In the genomic region with DNA sequence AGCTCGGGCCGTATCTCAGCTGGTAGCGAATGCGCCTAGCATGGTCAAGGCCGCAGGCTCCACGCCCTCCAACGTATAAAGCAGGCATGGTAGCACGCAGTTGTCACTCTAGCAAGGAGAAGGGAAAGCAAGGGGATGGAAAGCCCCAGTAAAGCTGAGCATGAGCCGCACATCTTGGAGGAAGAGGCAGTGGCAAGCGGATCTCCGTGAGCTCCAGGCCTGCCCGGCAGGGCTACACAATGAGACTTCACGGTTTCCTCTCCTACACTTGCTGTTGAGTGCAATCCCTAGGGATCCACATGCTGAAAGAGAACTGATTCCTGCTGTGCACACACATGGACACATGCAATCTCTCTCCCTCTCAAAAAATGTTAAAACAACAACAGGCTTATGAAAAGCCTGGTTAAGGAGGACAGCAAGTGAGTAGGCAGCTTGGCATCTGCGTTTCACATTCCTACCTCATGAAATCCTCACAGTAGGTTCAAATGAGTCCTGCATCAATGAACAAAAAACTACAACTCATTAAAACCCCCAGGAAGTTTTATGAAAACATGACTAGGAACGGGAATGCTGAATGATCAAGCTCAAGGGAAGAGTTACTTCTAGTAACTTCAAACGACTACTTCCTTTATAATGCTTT, we compare ENCODE assay signal across 14 mouse cellular contexts. TPM values are rescaled to one million over a fixed set of nuclear protein-coding genes. Genes with fewer than 3 reads are reported as not detected.
DNase-seq lines count a peak whose midpoint lies in the region; ATAC-seq and TF ChIP-seq lines count a peak whose summit lies in the region.
"Had no signal": no experiment of that assay in that cellular context is flagged by ENCODE, and none has a peak within 500 bp of the region (broad histone marks: within the 10 kb centered on the region; RNA-seq: fewer than 3 reads in every experiment).

No protein-coding gene starts in this region.

- peak overlapping the region; percentile 1 for H3K4me3 ChIP-seq in cerebellum, adult 2 months (replicated peaks; ENCODE audit: insufficient read depth, low read depth, low read length)
- no peak overlapping the region for H3K4me3 ChIP-seq in kidney, embryonic 15.5 days (replicated peaks)
- H3K4me3 ChIP-seq in kidney, embryonic 16.5 days (ENCODE audit: low read length), result no peak overlapping the region
- H3K4me3 ChIP-seq in G1E (ENCODE audit: low read depth, low read length), result peak overlapping the region; percentile 55; the same call in 1 of the 2 replicates
- H3K4me3 ChIP-seq: erythroblast, embryonic 14.5 days; intestine, embryonic 15.5 days had no signal

- TF ChIP-seq CTCF in cerebellum, adult 2 months (IDR thresholded peaks at IDR 0.05; ENCODE audit: borderline replicate concordance, insufficient read depth, low read depth, low read length), result no peak
- no peak for TF ChIP-seq CTCF in G1E (IDR thresholded peaks at IDR 0.05; ENCODE audit: low read depth, low read length)

- WGBS in cerebellum, adult 2 months, result 20% methylated on average over 16 of the region's 16 CpGs
- 70% methylated on average over 16 of the region's 16 CpGs for WGBS in kidney, embryonic 15.5 days
- WGBS in kidney, embryonic 16.5 days, result 70% methylated on average over 16 of the region's 16 CpGs

- no peak overlapping the region for H3K4me2 ChIP-seq in kidney, embryonic 15.5 days
- H3K4me2 ChIP-seq in kidney, embryonic 16.5 days (replicated peaks; ENCODE audit: low read depth, low read length), result no peak overlapping the region
- H3K4me2 ChIP-seq: intestine, embryonic 15.5 days had no signal

- TF ChIP-seq POLR2A in cerebellum, adult 2 months (IDR thresholded peaks at IDR 0.05; ENCODE audit: borderline replicate concordance, insufficient read depth, low read length), result no peak

- H3K27ac ChIP-seq in cerebellum, adult 2 months (ENCODE audit: insufficient read depth, low read length), result 0 out of 2 replicates have a peak overlapping the region, but pooled peaks have one; percentile 18
- peak overlapping the region; percentile 20; the same call in 1 of the 2 replicates for H3K27ac ChIP-seq in kidney, embryonic 15.5 days
- no peak overlapping the region; the same call in 1 of the 2 replicates for H3K27ac ChIP-seq in kidney, embryonic 16.5 days (ENCODE audit: low read length)
- H3K27ac ChIP-seq: intestine, embryonic 15.5 days had no signal

- ATAC-seq in cerebellum, adult (ENCODE audit: insufficient number of reproducible peaks, low FRiP score, low TSS enrichment), result no peak
- ATAC-seq in kidney, embryonic 15.5 days (replicated peaks; ENCODE audit: low FRiP score), result no peak
- ATAC-seq in kidney, embryonic 16.5 days (ENCODE audit: low FRiP score, low TSS enrichment), result no peak
- no peak for ATAC-seq in G1E (ENCODE audit: extremely low read depth, insufficient number of reproducible peaks, low FRiP score, poor library complexity, severe bottlenecking)
- ATAC-seq: intestine, embryonic 15.5 days had no signal

- no peaks in the 10 kb centered on the region for H3K9me3 ChIP-seq in kidney, embryonic 15.5 days (replicated peaks)
- H3K9me3 ChIP-seq in kidney, embryonic 16.5 days (ENCODE audit: low read length), result no peaks in the 10 kb centered on the region
- no peaks in the 10 kb centered on the region for H3K9me3 ChIP-seq in G1E (replicated peaks)
- H3K9me3 ChIP-seq: intestine, embryonic 15.5 days had no signal

- H3K27me3 ChIP-seq in cerebellum, adult 2 months (ENCODE audit: control insufficient read depth, insufficient read depth, low read length), result no peaks in the 10 kb centered on the region
- H3K27me3 ChIP-seq in kidney, embryonic 15.5 days, result no peaks in the 10 kb centered on the region
- no peaks in the 10 kb centered on the region for H3K27me3 ChIP-seq in kidney, embryonic 16.5 days (ENCODE audit: insufficient read depth, low read length)
- no peaks in the 10 kb centered on the region for H3K27me3 ChIP-seq in G1E (ENCODE audit: insufficient read depth, low read length)
- H3K27me3 ChIP-seq: intestine, embryonic 15.5 days had no signal

- H3K9ac ChIP-seq in kidney, embryonic 15.5 days, result no peak overlapping the region
- no peak overlapping the region for H3K9ac ChIP-seq in kidney, embryonic 16.5 days (replicated peaks; ENCODE audit: low read length)
- H3K9ac ChIP-seq: intestine, embryonic 15.5 days had no signal

- peak in 1 of 2 experiments; percentile 29 for DNase-seq in cerebellum, adult 2 months
- DNase-seq in G1E (ENCODE audit: low spot score), result no peak
- peak; percentile 22 to 29 for DNase-seq in heart, postnatal 14 days
- no peak for DNase-seq in cerebellum, postnatal 36 days
- no peak for DNase-seq in retina, embryonic 14.5 days (ENCODE audit: low spot score)
- DNase-seq: cerebellum, adult 18-20 months; gastrocnemius, postnatal 36 days; lung, adult 18-20 months; midbrain, embryonic 14.5 days had no signal

- intact Hi-C loops in heart, postnatal 14 days (cut with DNase I), result no loop called here

- peaks cover 15% of the 10 kb centered on the region for H3K4me1 ChIP-seq in cerebellum, adult 2 months (ENCODE audit: control insufficient read depth, insufficient read depth, low read length)
- H3K4me1 ChIP-seq in kidney, embryonic 15.5 days, result peaks cover 36% of the 10 kb centered on the region
- peaks cover 37% of the 10 kb centered on the region for H3K4me1 ChIP-seq in kidney, embryonic 16.5 days (ENCODE audit: insufficient read depth, low read length)
- H3K4me1 ChIP-seq in G1E (ENCODE audit: insufficient read depth, low read depth, low read length), result peaks cover 86% of the 10 kb centered on the region

- H3K36me3 ChIP-seq in kidney, embryonic 15.5 days, result no peaks in the 10 kb centered on the region
- H3K36me3 ChIP-seq in kidney, embryonic 16.5 days (ENCODE audit: insufficient read depth, low read length), result no peaks in the 10 kb centered on the region
- peaks cover 62% of the 10 kb centered on the region for H3K36me3 ChIP-seq in G1E (replicated peaks)
- H3K36me3 ChIP-seq: intestine, embryonic 15.5 days had no signal

RNA-seq across cellular contexts. Expression of gene Aplp2, which starts 7.9 kb away (rescaled TPM):
- polyA plus RNA-seq in cerebellum, adult 2 months (2012; rRNA removed), result 1,017 and 1,095 TPM in 2 replicates
- 325 and 336 TPM in 2 replicates for polyA plus RNA-seq in kidney, embryonic 15.5 days (2015; fragmentation: Nextera tagmentation; extraction: Ambion mirVana)
- 405 and 416 TPM in 2 replicates for polyA plus RNA-seq in kidney, embryonic 16.5 days (2015; fragmentation: Nextera tagmentation; extraction: Ambion mirVana)
- total RNA-seq in G1E (2014; fragmentation: Nextera tagmentation) (721 and 724 TPM in 2 replicates), G1E (2017) (454 and 492 TPM in 2 replicates)
- polyA plus RNA-seq in G1E (2012), result 65.1 and 79.4 TPM in 2 replicates
- total RNA-seq in heart, postnatal 14 days (2021), result 100 to 1,000 TPM; 304 to 309 TPM

Comparison
In these comparisons a context has a peak if more than half of its experiments do, and no peak if none do; other contexts are left out.
1. DNase-seq: peak in heart, postnatal 14 days (2 of 2); none in G1E (single experiment), cerebellum, postnatal 36 days (0 of 2) and retina, embryonic 14.5 days (single experiment).
2. H3K4me3 ChIP-seq: peak in cerebellum, adult 2 months (single experiment) and G1E (single experiment); none in kidney, embryonic 15.5 days (single experiment) and kidney, embryonic 16.5 days (single experiment).